Mouse (Mus musculus) limb, embryonic 12.5 days (tissue): ENCODE measurements at regions not wholly inside any gene's neighbourhood (a gene's known extent, or its start where the extent isn't known, plus 50 kb on each side); places are given as distances from the start of the nearest gene placed in this dataset.

ENCODE experiments used
- ATAC-seq: fragments of 200-750 bp; cut with Nextera tagmentation; 2 replicates; pipeline ENCODE4 v1.8.0; 2017; ENCODE audit warnings: low read depth, moderate TSS enrichment; ENCODE audit not compliant: insufficient number of reproducible peaks, insufficient read depth, low FRiP score, low TSS enrichment
- H3K27ac ChIP-seq: fragments of 300-500 bp; sonication (generic); 2 replicates; pipeline ENCODE4 v1.5.1; 2016; ENCODE audit warnings: mild to moderate bottlenecking, moderate library complexity
- H3K27me3 ChIP-seq: fragments of 300-500 bp; sonication (generic); 2 replicates; pipeline ENCODE4 v1.6.1; 2016; ENCODE audit warnings: mild to moderate bottlenecking, moderate library complexity
- H3K36me3 ChIP-seq: fragments of 300-500 bp; sonication (generic); 2 replicates; pipeline ENCODE4 v1.6.1; 2016; ENCODE audit warnings: mild to moderate bottlenecking, moderate library complexity
- H3K4me1 ChIP-seq: fragments of 300-500 bp; sonication (generic); replicated peaks from 2 replicates; pipeline ENCODE4 v1.6.1; 2016
- H3K4me2 ChIP-seq: fragments of 300-500 bp; sonication (generic); 2 replicates; pipeline ENCODE4 v1.6.1; 2016; ENCODE audit warnings: mild to moderate bottlenecking, moderate library complexity
- H3K4me3 ChIP-seq: fragments of 300-500 bp; sonication (generic); replicated peaks from 2 replicates; pipeline ENCODE4 v1.5.1; 2016; ENCODE audit warnings: mild to moderate bottlenecking
- H3K9ac ChIP-seq: fragments of 300-500 bp; sonication (generic); replicated peaks from 2 replicates; pipeline ENCODE4 v1.6.1; 2016; ENCODE audit warnings: mild to moderate bottlenecking, moderate library complexity
- H3K9me3 ChIP-seq: fragments of 300-500 bp; sonication (generic); 2 replicates; pipeline ENCODE4 v1.6.1; 2016; ENCODE audit warnings: mild to moderate bottlenecking, moderate library complexity
- WGBS: fragments of 180-500 bp; shearing (Covaris S2); methylation state at CpG from one replicate; pipeline ENCODE4 v1.1.7; 2016; 5-methylcytosine and 5-hydroxymethylcytosine counted together

DNA sequence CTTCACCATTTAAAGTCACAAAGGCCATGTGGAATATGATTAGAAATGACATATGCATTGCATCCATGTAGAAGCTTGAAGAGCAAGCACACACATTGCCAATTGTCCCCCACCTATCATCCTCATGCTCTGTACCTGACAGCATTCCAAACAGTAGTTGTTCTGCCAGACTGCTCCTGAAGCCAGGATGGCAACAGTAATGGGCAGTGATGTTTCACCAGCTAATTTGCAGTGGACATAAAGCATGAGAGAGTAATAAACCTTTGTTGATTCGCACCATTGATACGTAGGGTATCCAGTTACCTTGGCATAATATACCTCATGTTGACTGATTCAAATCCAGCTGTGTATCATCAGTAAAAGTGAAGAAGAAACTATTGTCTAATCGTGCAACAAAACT is 606.5 kb upstream of the Celf2 start:
- WGBS: 86% methylated on average over 3 of the region's 3 CpGs
- Histone ChIP-seq H3K36me3 (no peaks in the 10 kb centered on the region), H3K4me3 (no peak overlapping the region), H3K27ac (no peak overlapping the region), H3K4me1 (no peaks in the 10 kb centered on the region), H3K9me3 (no peaks in the 10 kb centered on the region), H3K9ac (no peak overlapping the region), H3K27me3 (no peaks in the 10 kb centered on the region), H3K4me2 (no peak overlapping the region)
- ATAC-seq: no peak

DNA sequence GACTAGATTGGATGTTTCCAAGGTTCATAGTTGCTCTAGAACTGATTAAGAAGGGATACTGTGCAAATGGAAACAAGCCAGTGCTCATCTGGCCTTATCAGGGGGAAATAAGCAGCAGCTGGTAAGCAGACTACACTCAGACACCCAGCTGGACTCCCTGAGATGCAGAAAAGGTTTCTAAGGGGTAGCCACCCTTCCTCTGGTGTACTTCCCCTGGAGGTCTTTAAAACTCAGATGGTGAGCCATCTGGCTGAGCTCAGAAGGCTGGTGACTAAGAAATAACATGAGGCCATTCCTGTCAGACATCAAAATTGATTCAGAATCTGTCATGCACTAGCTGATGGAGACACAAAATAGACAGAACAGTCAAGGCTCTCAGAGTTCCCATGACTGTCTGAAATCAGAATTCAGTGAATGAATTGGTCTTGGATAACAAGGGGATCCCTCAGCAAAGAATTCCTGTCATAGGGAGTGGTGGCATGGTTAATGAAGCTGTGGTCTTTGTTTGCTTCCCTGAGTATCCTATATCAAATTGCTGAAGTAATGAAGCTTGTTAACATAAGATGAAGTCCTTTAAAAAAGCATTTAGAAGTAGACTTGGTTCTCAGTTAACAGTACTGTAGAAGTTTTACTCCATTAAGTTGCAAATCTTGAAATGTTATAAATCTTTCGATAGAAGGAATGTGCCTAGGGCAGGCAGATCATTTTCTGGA is 603.2 kb upstream of the Celf2 start:
- no peak for ATAC-seq
- Histone ChIP-seq H3K9me3 (no peaks in the 10 kb centered on the region), H3K27me3 (no peaks in the 10 kb centered on the region), H3K9ac (no peak overlapping the region), H3K4me3 (no peak overlapping the region), H3K4me2 (no peak overlapping the region), H3K36me3 (no peaks in the 10 kb centered on the region), H3K27ac (no peak overlapping the region), H3K4me1 (no peaks in the 10 kb centered on the region)
- WGBS: 78% methylated on average over 1 of the region's 1 CpGs

DNA sequence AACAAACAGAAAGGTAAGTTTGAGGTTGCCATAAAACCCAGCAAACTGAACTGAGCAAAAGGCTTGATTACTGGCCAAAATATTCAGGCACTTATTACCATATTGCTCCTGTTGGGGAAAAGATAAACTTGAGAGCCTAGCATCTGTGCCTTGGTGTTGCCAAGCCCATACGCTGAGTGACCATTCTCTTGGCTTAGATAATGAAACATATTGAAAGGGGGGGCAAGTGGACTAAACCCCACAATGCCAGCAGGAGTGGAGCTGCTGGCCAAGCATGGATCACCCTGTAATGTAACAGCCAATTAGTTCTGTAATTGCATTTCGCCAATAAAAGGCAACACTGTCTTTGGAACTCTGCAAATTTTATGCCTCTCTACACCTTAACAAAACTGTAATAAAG is 584.8 kb upstream of the Celf2 start:
- Histone ChIP-seq H3K9me3 (no peaks in the 10 kb centered on the region), H3K4me3 (no peak overlapping the region), H3K9ac (no peak overlapping the region), H3K27ac (no peak overlapping the region), H3K4me2 (no peak overlapping the region), H3K27me3 (no peaks in the 10 kb centered on the region), H3K36me3 (no peaks in the 10 kb centered on the region), H3K4me1 (no peaks in the 10 kb centered on the region)
- no peak for ATAC-seq
- WGBS: 79% methylated on average over 2 of the region's 2 CpGs

DNA sequence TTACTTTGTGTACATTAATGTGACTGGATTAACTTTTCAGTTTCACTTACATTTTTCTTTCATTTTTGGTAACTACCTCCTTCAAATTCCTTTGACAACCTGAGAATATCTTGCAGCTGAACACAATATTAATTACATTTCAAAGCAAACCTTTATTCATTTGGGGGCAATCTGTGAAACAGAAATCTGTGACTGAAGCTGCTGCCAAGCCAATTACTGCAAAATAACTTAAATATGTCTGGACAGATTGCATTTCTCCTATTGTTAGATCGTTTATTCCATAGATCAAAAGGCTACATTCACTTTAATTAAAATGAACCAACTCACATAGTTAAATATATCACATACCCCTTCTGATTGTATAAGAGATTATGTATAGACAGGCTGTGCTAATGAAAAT is 558.5 kb upstream of the Celf2 start:
- ATAC-seq: no peak
- H3K9me3 ChIP-seq: no peaks in the 10 kb centered on the region
- no peaks in the 10 kb centered on the region for H3K36me3 ChIP-seq
- H3K4me3 ChIP-seq: no peak overlapping the region
- WGBS: 75% methylated on average over 1 of the region's 1 CpGs
- H3K27me3 ChIP-seq: no peaks in the 10 kb centered on the region
- H3K4me2 ChIP-seq: no peak overlapping the region
- no peak overlapping the region for H3K9ac ChIP-seq
- no peak overlapping the region for H3K27ac ChIP-seq
- no peaks in the 10 kb centered on the region for H3K4me1 ChIP-seq

DNA sequence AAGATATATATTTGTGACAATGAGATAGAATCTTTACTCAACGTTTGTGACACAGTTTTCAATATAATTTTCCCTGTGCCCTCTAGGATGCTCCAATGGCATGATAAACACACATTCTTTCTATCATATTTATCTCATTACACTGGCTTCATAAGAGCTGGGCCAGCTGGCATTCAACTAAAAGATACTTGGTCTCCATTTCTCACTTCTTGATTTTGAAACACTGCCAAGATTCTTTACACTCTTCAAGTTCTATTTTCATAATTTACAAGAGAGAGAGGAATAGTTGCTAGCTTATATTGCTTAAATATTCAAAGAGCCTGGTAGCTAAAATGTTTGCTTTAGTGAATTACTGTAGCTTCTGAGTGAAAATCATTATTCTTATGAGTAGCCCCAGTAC is 552.3 kb upstream of the Celf2 start:
- Histone ChIP-seq H3K9me3 (no peaks in the 10 kb centered on the region), H3K9ac (no peak overlapping the region), H3K27ac (no peak overlapping the region), H3K4me2 (no peak overlapping the region), H3K36me3 (no peaks in the 10 kb centered on the region), H3K27me3 (no peaks in the 10 kb centered on the region), H3K4me3 (no peak overlapping the region), H3K4me1 (no peaks in the 10 kb centered on the region)
- no peak for ATAC-seq
- WGBS: 46% methylated on average over 1 of the region's 1 CpGs

DNA sequence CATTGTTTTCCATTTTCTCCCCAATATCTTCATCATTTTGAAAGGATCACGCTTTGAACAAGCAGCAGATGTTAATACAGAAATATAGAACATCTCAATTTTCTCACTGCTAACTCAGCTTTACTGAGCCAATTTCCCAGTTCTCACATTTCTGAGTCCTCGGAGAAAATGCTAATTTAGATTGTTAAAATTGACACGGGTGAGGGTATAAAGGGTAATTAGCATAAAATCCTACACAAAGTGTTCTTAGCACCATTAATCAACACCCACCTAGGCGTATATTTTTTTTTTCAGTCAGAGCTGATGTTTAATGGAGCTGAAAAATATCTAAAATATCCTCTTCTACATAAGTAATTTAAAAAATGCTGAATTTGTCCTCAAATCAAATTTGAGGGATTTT is 519.8 kb upstream of the Celf2 start:
- Histone ChIP-seq H3K36me3 (no peaks in the 10 kb centered on the region), H3K4me3 (no peak overlapping the region), H3K9ac (no peak overlapping the region), H3K4me1 (no peaks in the 10 kb centered on the region), H3K9me3 (no peaks in the 10 kb centered on the region), H3K27me3 (no peaks in the 10 kb centered on the region), H3K4me2 (no peak overlapping the region), H3K27ac (no peak overlapping the region)
- WGBS: 64% methylated on average over 4 of the region's 4 CpGs
- ATAC-seq: no peak

DNA sequence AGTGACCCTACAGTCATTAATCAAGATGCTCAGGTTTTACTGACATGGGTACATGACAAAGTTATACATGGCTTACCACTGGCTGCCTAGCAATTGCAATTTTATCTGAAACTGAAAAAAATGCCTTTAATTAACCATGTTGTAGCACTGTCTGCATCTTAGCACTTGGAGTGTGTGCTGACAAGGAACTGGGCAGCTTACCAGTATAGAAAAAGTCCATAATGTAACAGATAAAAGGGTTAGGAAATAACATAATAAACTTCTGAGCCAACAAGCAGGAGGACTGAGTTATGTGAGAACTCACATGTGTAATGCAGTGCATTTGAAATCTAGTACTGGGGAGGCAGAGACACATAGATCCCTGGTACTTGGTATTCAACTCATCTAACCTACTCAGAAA is 518.2 kb upstream of the Celf2 start:
- Histone ChIP-seq H3K27ac (no peak overlapping the region), H3K4me1 (no peaks in the 10 kb centered on the region), H3K4me3 (no peak overlapping the region), H3K9me3 (no peaks in the 10 kb centered on the region), H3K27me3 (no peaks in the 10 kb centered on the region), H3K4me2 (no peak overlapping the region), H3K36me3 (no peaks in the 10 kb centered on the region), H3K9ac (no peak overlapping the region)
- no peak for ATAC-seq

DNA sequence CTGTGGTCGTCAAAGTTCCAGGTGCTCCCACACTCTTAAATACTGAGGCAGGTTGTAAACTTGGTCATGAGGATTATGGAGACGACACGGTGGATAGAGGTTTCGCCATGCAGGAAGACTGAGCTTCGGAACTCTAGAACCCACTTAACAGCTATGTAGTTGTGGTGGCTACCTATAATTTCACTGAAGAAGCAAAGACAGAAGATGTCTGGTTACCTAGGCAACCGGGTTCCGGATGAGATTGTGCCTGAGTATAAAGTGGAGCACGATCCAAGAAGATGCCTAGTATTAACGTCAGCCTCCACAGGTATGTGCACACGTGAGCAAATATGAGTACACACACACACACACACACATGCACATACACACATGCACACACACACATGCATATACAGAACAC is 517.3 kb upstream of the Celf2 start:
- Histone ChIP-seq H3K36me3 (no peaks in the 10 kb centered on the region), H3K27ac (no peak overlapping the region), H3K27me3 (no peaks in the 10 kb centered on the region), H3K4me2 (no peak overlapping the region), H3K4me1 (no peaks in the 10 kb centered on the region), H3K9me3 (no peaks in the 10 kb centered on the region), H3K4me3 (no peak overlapping the region), H3K9ac (no peak overlapping the region)
- ATAC-seq: no peak
- WGBS: 81% methylated on average over 10 of the region's 10 CpGs

DNA sequence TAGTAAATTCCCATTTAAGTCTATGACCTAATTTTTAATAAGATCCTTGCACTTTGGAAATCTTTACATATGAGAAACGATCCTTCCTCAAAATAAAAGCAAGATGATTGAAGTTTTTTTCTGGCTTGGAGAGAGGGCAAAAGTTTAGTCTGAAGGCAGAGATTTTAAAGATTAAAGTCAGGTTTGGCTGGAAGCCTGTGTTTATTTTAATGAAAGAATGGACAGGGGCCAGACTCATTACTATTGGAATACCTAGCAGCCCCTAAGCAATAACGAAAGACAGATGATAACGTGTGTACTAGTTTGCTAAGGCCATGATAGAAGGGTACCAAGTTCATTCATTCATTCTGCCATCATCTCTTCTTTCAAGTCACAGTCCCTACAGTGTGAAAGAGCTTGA is 513.3 kb upstream of the Celf2 start:
- Histone ChIP-seq H3K36me3 (no peaks in the 10 kb centered on the region), H3K9me3 (no peaks in the 10 kb centered on the region), H3K9ac (no peak overlapping the region), H3K27me3 (no peaks in the 10 kb centered on the region), H3K4me3 (no peak overlapping the region), H3K27ac (no peak overlapping the region), H3K4me1 (no peaks in the 10 kb centered on the region), H3K4me2 (no peak overlapping the region)
- ATAC-seq: no peak
- 30% methylated on average over 3 of the region's 3 CpGs for WGBS

DNA sequence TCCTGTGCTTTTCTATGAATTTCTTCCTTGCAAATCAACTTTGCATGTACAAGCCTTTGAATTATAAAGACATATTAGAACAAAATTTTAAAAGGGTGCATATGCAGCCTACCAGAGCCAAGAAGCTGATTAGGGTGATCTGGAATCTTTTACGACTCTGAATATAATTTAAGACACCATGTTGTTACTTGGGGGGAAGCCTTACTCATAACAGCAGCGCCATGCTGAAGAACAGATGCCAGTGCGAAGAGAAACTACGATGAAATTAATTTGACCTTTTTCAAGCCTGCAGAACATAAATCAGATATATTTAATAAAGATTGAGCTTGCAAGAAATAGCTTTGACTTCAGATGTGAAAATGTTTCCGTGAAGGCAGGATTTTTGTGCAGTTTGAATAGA is 512.7 kb upstream of the Celf2 start:
- peak overlapping the region; percentile 13; the same call in 1 of the 2 replicates for H3K4me2 ChIP-seq
- H3K27ac ChIP-seq: no peak overlapping the region
- H3K9me3 ChIP-seq: no peaks in the 10 kb centered on the region
- ATAC-seq: no peak
- H3K9ac ChIP-seq: no peak overlapping the region
- H3K4me1 ChIP-seq: no peaks in the 10 kb centered on the region
- WGBS: 29% methylated on average over 5 of the region's 5 CpGs
- H3K4me3 ChIP-seq: no peak overlapping the region
- no peaks in the 10 kb centered on the region for H3K27me3 ChIP-seq
- H3K36me3 ChIP-seq: no peaks in the 10 kb centered on the region

DNA sequence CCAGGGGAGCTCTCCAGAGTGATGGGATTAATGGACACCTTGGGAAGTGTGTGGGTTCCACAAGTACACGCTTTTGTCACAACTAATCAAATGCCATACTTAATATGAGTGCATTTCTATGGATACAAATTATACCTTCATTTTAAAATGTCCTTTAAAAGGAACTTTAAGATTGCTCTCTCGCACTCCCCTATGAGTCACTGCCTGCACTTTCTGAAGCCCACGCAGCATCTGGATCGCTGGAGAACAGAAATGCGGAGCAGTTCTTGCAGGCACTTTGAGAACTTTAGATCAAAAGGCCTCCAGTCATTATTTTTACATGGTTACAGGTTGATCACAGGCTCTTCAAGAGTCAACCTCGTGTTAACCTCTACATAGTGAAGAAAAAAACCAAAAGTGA is 503.5 kb upstream of the Celf2 start:
- Histone ChIP-seq H3K27me3 (no peaks in the 10 kb centered on the region), H3K36me3 (no peaks in the 10 kb centered on the region), H3K9me3 (no peaks in the 10 kb centered on the region), H3K4me1 (no peaks in the 10 kb centered on the region), H3K4me3 (no peak overlapping the region), H3K9ac (no peak overlapping the region), H3K4me2 (no peak overlapping the region), H3K27ac (no peak overlapping the region)
- ATAC-seq: no peak
- 71% methylated on average over 6 of the region's 6 CpGs for WGBS

DNA sequence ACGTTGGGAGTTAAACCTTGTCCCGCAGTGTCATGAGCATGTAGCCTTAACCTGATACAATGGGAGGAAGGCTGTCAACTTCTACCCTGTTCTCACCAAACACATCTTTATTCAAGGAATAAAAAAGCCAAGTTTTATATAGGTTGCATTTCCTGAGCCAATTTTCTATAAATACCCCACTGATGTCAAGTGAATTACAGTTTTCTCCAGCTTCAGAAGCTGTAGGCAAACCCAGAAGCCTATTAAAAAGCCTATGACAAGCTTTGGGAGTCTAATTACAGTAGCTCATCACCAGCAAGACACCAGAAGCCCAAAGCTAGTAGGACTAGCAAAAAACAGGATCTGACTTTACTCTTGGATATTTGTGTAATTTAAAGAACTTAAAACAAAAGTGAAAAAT is 490.1 kb upstream of the Celf2 start:
- WGBS: 89% methylated on average over 2 of the region's 2 CpGs
- H3K4me2 ChIP-seq: no peak overlapping the region
- ATAC-seq: no peak

More for the DNA sequence above, 490.1 kb upstream of the Celf2 start:
- Histone ChIP-seq H3K27me3 (no peaks in the 10 kb centered on the region), H3K9me3 (no peaks in the 10 kb centered on the region), H3K36me3 (no peaks in the 10 kb centered on the region), H3K27ac (no peak overlapping the region), H3K9ac (no peak overlapping the region), H3K4me3 (no peak overlapping the region), H3K4me1 (no peaks in the 10 kb centered on the region)
